Mouse (Mus musculus) G1E-ER4 (cell line): Measurements from ENCODE around the gene Rasl11a. TPM values are rescaled to one million over a fixed set of nuclear protein-coding genes. Genes with fewer than 3 reads are reported as not detected.

ENCODE experiments used
- GATA1 ChIP-seq: IDR thresholded peaks from one replicate; pipeline ENCODE4 v1.8.0; 2012; ENCODE audit warnings: low read length, inconsistent platforms
- polyA plus RNA-seq: library from polyadenylated mRNA; stranded (reverse); fragments of >175 nt; gene quantifications from 2 replicates; pipeline ENCODE4 v1.2.3, GENCODE M21; 2012

The Rasl11a gene
- 37.0 and 44.5 TPM in 2 replicates for polyA plus RNA-seq

DNA sequence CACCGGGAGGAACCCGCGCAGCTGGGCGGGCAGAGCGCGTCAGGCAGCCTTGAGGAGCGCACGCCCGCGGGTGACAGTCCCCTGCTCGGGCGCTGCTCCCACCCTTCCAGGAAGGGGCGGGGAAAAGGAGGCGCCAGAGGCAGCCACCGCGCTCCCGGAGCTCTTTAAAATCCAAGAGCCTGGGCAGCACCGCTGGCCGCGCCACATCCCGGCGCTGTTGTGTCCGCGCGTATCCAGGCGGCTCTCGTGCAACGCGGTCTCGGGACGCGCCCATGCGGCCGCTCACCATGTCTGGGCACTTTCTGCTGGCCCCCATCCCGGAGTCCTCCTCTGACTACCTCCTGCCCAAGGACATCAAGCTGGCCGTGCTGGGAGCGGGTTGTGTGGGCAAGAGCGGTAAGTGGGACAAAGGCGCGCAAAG is at the start of gene Rasl11a:
Gene Rasl11a, plus strand, starts transcription at position 127 of the 421 bp plus-strand sequence.
- TF ChIP-seq GATA1: no peak

DNA sequence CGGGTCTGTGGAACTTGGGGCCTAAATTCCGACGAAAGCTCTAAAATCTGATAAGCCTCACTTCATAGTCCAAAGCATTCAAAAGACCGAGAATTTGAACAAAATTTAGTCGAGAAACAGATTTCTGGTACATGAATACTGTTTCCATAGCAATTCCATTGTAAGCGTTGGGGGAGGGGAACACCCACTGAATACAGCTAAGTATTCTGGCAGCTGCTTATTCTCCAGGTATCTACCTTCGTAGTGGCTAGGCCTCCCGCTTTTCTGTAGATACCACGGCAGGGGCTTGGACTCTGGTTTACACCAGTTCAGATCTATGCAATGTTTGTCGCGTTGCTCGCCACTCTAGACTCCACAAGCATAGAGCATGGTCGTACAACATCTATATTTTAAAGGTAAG is 49.1 kb upstream of the Rasl11a start:
- no peak for TF ChIP-seq GATA1

DNA sequence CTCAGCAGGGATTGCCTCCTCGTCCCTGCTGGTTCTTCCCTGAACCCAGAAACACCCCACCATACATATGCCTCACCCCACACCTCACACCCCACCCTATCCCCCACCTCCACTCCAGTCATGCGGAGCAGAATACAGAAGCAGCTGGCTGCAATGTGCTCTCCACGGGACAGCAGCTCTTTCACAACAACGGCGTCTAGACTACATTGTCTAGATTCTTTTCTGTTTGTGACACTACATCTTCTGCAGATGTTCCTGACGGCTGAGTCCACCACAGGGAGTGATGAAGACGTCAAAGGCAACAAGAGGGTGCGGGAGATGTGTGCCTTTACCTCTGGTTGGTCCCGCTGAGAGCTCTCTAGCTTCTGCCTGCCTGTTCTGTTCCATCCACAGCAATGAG is 46.8 kb upstream of the Rasl11a start:
- no peak for TF ChIP-seq GATA1

DNA sequence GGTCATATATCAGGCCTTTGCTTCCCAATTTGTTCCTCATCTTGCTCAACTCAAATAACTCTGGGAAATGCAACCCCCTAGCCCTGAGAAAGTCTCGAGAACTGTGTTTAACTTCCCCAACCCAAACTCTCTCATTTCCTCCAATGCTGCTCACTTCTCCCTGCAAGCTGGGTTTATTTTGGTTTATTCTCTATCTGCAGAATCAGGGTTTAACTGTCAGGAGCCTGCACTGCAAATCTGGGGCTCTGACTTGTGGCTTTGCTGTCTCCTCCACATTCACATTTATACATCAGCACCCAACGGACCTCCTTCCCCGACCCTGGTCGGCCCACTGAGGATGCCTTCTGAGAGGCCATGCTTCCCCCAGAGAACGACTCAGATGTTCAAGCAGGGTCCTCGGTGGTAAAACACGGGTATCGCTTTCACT is 38.9 kb upstream of the Rasl11a start:
- no peak for TF ChIP-seq GATA1

DNA sequence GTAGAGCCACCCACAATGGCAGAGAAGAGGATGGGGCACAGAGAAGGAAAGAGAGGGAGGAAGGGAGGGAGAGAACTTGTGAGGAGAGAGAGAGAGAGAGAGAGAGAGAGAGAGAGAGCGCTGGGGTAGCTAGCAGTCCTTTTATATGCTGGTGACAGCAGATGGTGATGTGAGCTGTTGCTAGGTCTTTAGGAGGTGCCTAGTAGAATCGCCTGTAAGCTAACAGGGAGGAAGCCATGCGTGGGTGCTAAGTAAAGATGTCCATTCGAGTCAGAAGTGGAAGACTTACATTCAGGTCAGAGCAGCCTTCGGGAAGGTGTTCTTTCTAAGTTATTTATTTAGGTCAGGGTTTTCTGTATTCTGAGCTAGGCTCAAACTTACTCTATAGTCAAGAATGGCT is 34.9 kb upstream of the Rasl11a start:
- no peak for TF ChIP-seq GATA1

DNA sequence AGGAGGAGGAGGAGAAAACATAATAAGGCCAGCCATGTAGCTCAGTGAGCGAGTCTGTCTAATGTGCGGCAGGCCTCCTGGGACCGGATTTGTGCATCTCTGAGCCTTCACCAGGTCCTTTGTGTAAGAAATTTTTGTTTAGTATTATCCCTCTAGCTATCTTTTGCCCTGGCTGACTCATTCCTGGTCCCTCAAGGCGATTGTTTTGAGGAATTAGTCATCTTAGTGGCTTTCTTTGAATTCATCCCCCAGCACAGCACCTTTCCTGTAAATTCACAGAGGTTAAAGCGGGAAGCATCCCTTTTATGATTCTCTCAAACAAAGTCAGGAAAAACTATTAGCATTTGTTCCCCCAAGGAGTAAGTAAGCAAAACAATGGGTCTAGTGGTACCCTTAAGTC is 32.0 kb upstream of the Rasl11a start:
- no peak for TF ChIP-seq GATA1

DNA sequence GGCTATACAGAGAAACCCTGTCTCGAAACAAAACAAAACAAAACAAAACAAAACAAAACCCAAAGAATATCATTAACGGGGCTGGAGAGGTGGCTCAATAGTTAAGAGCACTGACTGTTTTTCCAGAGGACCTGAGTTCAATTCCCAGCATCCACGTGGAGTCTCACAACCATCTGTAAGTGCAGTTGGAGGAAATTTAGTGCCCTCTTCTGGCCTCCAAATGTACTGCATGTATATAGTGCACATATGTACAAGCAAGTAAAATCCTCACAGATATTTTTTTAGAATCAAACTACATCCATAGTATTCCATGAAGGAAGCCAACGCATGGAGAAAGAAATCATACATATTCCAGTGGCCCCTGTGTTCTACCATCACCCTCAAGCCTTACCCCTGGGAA is 31.4 kb upstream of the Rasl11a start:
- TF ChIP-seq GATA1: no peak

DNA sequence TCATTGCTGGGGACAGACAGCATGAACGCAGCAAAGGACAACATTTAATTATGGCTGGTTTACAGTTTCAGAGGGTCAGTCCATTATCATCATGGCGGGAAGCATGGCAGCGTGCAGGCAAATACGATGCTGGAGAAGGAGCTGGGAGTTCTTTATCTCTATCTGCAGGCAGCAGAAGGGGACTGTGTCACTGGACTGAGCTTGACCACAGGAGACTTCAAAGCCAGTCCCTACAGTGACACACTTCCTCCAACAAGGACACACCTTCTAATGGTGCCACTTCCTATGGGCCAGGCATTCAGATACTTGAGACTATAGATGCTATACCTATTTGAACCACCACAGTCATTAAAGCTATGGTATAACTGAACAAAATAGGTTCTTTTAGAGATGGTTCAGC is 29.5 kb upstream of the Rasl11a start:
- no peak for TF ChIP-seq GATA1

DNA sequence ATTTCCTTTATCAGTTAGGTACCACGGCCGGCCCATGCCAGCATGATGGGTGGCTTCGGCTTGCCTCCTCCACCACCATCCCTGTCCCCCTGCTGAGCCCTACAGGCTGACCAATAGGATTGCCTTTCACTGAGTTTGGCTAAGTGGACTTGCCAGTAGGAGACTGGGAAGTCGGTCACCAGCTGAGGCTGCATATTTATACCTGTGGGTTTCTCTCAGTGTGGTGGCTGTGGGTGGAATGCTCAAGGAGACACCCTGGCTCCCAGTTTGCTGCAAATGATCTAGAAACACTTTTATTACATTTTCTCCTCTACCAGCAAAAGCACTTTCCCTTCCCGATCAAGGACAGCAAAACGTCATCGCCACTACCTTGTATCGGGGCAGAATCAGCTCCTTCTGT is 27.3 kb upstream of the Rasl11a start:
- no peak for TF ChIP-seq GATA1

DNA sequence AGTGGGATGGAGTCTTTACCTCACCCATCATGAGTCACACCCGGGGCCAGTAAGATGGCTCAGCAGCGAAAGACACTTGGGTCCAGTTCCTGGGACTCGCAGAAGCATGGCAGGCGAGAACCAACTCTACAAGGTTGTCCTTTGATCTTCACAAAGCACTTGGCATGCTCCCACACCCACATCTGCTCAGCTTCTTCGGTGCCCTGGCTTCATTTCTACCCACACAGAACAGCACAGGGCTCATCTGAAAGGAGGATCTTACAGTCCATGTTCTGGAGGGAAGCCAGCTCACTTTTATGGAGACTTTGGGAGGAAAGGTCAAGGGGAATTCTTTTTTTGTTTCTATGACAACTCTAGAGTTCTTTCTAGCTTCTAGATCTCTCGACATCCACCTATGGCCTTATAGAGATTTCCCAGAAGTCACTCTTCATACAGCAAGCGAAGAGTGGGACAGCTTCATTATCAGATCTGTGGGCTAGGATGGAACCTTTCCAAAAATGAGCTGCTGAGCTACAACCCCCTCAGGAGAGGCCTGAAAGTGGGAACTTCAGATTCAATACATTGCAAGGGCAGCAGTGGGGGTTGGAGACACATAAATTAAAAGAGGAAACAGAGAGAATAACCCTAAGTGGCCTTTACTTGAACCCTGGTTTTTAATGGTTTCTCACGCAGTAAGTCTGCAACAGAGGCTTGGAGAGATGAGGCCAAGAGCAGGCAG is 25.8 kb upstream of the Rasl11a start:
- TF ChIP-seq GATA1: no peak

DNA sequence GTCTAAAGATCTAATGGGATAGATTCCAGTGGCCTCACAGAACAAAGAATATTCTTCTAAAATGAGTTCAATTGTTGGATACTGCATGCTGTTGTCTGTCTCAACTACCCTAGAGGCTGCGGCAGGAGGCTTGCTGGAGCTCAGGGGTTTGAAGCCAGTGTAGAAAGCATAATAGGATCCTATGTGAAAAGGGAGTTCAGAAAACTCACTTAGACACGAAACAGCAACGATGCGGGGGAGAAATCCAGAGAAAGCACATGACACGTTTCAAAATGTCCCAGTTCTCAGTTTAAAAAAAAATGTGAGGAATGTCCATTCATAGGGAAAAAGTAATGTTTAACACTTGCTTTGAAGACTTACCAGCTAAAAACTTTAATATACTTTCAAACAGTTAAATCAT is 21.9 kb upstream of the Rasl11a start:
- TF ChIP-seq GATA1: no peak

DNA sequence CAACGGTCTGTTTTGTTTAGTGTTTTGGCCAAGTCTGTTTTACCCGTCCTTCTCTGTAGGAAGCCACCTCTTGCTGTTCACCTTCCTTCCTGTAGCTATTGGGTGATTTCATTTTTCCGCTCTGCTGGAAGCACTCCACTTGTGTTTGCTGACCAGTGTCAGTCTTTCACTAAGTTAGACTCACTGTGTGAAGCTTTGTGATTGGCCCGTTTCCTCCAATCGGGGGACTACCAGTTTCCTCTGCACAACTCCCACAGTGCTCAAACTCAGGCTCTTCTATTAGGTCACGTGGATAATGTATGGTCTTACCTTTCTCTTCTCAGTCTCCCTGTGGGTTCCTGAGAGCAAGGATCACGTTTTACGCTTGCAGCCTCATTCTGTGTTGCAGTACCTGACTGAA is 15.3 kb upstream of the Rasl11a start:
- TF ChIP-seq GATA1: no peak

DNA sequence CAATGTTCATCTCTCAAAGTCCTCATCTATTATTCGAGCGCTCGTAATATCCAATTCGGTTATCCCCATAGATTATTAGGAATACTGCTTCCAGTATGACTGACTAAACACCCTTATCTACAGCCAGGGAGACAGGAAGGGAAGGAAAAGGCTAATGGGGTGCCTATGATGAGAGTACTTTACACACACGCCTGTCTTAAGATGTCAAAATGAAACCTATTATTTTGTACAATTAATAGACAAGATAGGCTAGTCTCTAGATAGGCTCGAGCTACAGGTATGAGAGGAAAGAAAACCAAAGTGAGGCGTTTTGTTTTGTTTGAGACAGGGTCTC is 12.5 kb upstream of the Rasl11a start:
- TF ChIP-seq GATA1: no peak

DNA sequence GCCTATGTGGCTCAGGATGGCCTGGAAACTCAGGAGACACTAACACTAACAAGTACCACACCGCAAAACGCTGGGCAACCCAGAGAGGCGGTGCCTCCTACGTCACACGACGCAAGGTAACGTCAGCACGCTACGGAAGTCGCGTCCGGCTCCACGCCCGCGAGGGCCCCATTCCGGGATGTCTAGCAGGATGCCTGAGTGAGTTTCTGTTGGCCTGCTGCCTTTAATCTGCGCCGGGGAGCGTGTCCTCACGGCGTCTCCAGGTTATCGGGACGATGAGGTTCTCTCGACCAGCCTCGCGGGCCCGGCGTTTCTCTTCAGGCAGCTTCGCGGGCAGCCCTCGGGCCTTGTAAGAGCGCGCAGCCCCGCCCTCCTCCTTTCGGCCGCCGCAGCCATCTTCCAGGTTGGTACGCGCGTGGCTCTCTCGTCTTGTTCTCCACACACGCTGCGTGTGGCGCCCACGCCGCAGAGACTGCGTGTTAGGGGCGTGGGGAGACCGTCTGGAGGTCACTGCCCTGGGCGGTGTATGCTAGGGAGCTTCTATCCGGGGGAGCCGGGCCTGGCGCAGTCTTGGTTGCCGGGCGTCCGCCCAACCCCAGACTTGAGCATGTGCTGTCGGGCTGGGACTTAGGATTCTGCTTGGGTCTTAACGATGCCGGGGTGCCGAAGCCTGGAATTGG is 12.0 kb upstream of the Rasl11a start, which contains the start of gene Rpl21:
Gene Rpl21, plus strand, starts transcription at position 122 of the 680 bp plus-strand sequence.
- TF ChIP-seq GATA1: no peak

DNA sequence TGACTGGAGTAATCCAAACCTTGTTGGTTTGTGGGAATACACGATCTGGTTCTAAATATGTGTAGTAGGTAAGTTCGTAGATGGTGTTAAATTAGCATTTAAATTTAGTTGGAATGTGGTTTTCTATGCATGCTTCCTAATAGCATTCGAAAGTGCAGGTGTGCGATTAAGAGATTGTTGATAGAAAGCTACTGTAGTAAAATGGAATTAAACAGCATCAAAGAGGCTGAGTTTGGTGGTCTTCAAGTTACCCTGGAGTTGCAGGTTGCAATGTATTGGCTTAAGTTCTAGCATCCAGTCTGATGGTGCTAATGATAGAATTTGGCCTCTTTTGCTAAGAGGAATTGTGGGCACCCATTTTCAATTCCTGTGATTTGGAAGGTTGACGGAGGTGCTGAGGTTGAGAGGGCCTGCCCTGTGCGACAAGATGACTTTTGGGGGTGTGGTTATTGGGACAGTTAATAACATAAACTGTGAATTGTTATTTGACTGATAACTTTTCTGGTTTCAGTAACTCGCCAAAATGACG is 11.1 kb upstream of the Rasl11a start:
- no peak for TF ChIP-seq GATA1

DNA sequence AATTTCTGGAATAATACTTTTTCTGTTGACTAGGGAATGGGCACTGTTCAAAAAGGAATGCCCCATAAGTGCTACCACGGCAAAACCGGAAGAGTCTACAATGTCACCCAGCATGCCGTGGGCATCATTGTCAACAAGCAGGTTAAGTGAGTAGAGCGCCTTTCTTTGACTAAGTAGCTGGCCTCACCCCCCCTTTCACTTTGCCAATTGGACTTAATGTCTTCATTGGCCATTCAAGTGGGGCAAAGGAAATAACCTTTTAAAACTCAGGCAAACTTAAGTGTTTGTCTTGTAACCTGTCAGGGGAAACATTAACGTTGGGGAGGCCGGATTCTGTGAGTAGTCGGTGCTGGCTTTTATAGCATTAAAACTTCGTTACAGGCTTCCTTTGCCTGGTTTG is 9.9 kb upstream of the Rasl11a start:
- no peak for TF ChIP-seq GATA1
